Mouse (Mus musculus): Measurements from ENCODE around the gene Zfp12.

Gene Zfp12

GRCm38 (mm10) chr5:143266794-143267193, 31.8 kb downstream of the Zfp12 start:
- DNase-seq (ENCODE audit: low spot score) = no peak

GRCm38 (mm10) chr5:143268985-143269362, 34.0 kb downstream of the Zfp12 start:
- DNase-seq (ENCODE audit: low spot score) = no peak

GRCm38 (mm10) chr5:143269363-143270150, 34.6 kb downstream of the Zfp12 start, which contains the start of gene Zfp316:
Gene Zfp316, minus strand, starts transcription at chr5:143270022.
- peak; percentile 74 for DNase-seq (ENCODE audit: low spot score)

DNA sequence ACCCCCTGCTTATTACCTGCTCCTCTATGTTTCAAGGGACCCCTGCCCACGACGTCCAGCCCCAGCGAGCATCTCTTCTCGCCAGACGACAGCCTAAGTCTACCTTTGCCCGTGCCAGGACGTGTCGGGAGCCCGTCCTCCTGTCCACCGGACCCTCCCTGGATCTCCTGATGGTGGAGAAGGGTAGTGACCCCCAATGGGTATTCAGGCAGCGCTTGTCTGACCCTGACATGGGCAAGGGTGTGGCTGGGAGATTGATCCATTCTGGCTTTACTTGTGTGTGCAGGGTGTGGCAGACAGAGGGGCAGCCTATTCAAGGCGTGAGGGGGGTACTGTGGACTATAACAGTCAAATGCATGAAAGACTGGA, 35.2 kb downstream of the Zfp12 start:
- no peak for DNase-seq (ENCODE audit: low spot score)

DNA sequence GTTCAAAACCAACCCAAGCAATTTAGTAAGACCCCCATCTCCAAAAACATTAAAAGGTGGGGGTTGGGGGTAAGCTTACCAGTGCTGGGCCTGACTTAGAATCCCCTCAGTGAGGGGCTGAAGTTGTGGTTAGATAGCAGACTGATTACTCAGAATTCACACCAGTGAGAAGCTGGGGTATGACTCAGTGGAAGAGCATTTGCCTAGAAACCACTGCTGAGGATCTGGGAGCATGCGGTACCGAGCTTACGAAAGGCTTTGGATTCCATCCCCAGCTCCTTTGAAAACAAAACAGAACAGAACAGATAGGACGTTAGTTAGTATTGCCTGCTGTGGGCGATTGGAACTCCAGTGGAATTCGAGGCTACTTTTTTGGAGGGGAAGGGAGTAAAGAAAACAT, 36.7 kb downstream of the Zfp12 start:
- no peak for DNase-seq (ENCODE audit: low spot score)

- no peak for DNase-seq (ENCODE audit: low spot score)
Observed at GRCm38 (mm10) chr5:143272108-143272507, 37.1 kb downstream of the Zfp12 start.

GRCm38 (mm10) chr5:143272540-143273330, 37.8 kb downstream of the Zfp12 start:
- no peak for DNase-seq (ENCODE audit: low spot score)

- DNase-seq (ENCODE audit: low spot score) = no peak
Observed at GRCm38 (mm10) chr5:143275761-143276160, 40.8 kb downstream of the Zfp12 start.

GRCm38 (mm10) chr5:143279247-143279646, 44.3 kb downstream of the Zfp12 start:
- no peak for DNase-seq (ENCODE audit: low spot score)

DNA sequence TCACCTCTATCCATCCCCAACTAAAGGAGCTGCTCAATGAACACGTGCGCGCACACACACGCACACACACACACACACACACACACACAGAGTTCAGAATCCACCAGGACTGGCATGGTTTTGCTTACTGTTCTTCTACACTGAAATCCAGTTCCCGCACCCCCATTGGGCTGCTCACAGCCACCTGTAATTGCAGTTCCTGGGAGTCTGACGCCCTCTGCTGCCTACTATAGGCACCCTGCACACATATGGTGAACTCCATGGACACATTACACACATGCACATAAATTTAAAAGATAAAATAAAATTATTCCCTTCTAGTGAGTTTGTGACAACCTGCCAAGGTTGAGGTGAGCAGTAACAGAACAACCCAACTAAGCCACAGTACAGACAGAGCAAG, 49.8 kb downstream of the Zfp12 start:
- no peak for DNase-seq (ENCODE audit: low spot score)

DNA sequence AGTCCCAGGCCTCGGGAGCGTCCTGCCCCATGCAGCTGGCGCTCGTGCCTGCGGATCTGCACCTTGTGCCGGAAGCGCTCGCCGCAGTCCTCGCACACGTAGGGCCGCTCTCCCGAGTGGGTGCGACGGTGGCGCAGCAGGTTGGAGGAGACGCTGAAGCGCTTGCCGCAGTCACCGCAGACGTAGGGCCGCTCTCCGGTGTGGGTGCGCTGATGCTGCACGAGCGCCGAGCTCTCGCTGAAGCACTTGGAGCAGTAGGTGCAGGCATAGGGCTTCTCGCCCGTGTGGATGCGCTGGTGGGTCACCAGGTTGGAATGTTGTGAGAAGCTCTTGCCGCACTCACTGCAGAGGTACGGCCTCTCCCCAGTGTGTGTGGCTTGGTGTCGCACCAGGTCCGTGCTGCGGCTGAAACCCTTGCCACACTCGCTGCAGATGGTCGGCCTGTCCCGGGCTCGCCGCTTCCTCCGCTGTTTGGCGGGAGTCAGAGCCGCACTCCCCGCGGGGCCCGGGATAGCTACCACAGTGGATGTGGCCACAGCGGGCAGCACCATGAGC, 52.9 kb downstream of the Zfp12 start:
- DNase-seq (ENCODE audit: low spot score) = no peak

DNA sequence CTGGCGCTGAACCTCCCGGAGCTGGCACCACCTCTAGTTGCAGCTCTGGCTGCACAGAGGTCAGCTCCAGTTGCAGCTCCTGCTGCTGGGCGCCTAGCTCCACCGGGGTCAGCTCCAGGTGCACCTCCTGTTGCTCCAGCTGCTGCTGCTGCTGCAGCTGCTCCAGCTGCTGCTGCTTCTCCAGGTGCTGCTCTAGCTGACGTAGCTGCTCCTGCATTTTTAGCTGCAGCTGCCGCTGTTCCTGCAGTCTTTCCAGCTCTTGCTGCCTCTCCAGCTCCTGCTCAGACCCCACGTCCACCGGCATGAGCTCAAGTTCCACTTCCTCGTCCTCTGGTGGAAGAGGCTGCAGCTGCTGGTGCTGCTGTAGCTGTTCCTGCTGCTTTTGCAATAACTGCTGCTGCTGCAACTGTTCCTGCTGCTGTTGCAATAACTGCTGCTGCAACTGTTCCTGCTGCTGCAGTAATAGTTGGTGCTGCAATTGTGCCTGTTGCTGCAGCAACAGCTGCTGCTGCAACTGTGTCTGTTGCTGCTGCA, 53.5 kb downstream of the Zfp12 start:
- DNase-seq (ENCODE audit: low spot score) = no peak

- no peak for DNase-seq (ENCODE audit: low spot score)
Observed at GRCm38 (mm10) chr5:143289299-143289698, 54.3 kb downstream of the Zfp12 start.

GRCm38 (mm10) chr5:143292879-143293278, 57.9 kb downstream of the Zfp12 start:
- DNase-seq (ENCODE audit: low spot score) = no peak

DNA sequence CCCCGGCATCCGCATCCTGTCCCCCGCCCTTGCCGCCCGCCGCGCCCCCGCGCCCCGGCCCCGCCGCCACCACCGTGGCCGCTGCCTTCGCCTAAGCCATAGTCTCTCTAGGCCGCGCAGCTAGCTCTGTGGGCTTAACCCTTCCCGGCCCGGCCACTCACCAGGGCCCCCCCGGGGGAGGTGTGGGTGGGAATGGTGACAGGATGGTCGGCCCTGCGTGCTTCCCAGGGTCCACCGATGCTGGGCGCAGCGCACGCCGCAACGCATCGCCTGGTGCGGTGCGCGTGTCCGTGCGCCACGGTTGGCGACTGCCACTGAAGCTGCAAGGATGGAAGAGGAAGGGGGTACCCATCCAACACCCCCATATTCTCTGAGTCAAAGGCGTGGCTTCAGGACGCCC, 58.4 kb downstream of the Zfp12 start, which contains the start of gene Zfp853:
Gene Zfp853, minus strand, starts transcription at position 220 of the 400 bp plus-strand sequence.
- no peak for DNase-seq (ENCODE audit: low spot score)

DNA sequence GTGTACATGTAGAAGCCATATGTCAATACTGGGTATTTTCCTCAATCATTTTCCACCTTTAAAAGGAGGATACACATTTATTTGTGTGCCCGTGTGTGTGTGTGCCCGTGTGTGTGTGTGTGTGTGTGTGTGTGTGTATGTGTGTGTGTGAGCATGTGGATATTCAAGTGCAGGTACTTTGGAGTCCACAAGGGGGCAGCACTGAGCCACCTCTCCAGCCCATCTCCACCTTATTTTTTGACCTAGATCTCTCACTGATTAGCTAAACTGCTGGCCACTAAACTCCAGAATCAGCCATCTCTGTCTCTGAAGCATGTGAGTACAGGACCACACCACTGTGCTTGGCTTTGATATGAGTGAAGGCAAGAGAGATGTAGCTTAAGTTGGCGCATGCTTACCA, 59.9 kb downstream of the Zfp12 start:
- no peak for DNase-seq (ENCODE audit: low spot score)

DNA sequence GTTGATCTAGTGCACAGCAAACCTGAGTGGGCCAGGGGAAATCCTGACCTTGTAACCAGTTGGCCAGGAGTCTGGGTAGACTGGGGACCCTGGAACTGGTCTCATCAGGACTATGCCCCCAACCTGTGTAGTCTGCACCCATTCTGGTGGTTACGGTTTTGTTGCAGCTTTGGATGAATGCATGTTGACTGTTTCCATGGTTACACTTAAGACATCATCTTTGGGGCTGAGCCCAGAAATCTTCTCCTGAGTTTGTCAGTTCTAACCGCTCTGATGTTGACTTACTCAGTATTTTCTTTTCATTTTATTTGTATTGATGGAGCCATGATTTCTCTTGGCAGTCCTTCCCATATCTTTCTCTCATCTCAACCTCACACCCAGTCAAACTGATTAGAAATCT, 60.4 kb downstream of the Zfp12 start:
- no peak for DNase-seq (ENCODE audit: low spot score)

DNA sequence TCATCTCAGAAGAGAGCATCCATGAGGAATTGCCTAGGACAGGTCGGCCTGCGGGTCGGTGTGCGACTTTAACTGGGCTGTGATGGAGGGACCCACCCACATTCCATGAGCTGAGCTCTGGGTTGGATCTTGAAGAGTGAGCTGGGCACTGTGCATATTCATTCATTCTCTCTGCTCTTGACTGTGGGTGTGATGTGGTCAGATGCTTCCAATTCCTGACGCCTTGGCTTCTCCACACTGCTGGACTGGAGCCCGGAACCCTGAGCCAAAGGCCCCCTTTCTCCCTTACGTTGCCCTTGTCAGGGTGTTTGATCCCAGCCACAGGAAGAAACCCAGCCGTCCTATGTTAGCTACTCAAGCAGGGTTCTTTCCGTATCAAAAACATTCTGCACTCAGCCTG, 63.0 kb downstream of the Zfp12 start:
- DNase-seq (ENCODE audit: low spot score) = no peak

GRCm38 (mm10) chr5:143298391-143298790, 63.4 kb downstream of the Zfp12 start:
- DNase-seq (ENCODE audit: low spot score) = no peak

Measured in ovary, postnatal 36 days (tissue).